Mouse (Mus musculus): ENCODE data around the gene Pgrmc1. TPM values are rescaled to one million over a fixed set of nuclear protein-coding genes. Genes with fewer than 3 reads are reported as not detected.
"Not testable (repeated sequence)": the region's sequence is repeated elsewhere in the genome, so short reads cannot be mapped to it uniquely, and the experiment has no call there.

The Pgrmc1 gene
- polyA plus RNA-seq, 1 experiment from 2014 or later, result 245 TPM

DNA sequence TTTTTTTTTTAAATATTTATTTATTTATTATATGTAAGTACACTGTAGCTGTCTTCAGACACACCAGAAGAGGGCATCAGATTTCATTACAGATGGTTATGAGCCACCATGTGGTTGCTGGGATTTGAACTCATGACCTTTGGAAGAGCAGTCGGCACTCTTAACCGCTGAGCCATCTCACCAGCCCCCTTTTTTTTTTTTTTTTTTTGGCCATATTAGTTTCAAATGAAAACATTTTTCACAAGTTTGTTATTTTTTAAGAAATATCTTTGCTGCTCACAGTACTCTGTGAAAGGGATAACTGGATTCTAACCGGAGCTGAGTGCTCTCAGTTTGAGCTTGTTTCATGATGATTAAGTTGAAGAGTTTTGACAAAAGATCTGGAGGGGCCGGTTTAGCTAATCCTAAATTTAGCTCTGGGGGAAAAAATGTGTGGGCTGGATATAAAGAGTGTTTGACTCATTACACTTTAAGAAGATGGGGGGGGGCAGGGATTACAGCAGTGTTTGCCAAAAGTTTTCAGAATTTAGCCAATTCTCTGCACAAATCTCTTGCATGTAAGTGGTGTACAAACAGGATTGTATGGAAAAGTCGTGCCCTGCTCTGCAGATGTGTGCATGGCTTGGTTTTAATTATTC, 1.4 kb upstream of the Pgrmc1 start:
- WGBS, result 54% methylated on average over 5 of the region's 5 CpGs
- H3K36me3 ChIP-seq (ENCODE audit: control insufficient read depth, insufficient read depth, low read length); H3K27me3 ChIP-seq (ENCODE audit: control insufficient read depth, insufficient read depth, low read length); H3K9ac ChIP-seq (replicated peaks; ENCODE audit: low read depth, low read length); H3K4me3 ChIP-seq (ENCODE audit: low read depth, low read length); H3K9me3 ChIP-seq (ENCODE audit: control insufficient read depth, low read depth, low read length); H3K27ac ChIP-seq (ENCODE audit: low read length); H3K4me1 ChIP-seq (ENCODE audit: control insufficient read depth, insufficient read depth, low read length); ATAC-seq (ENCODE audit: insufficient number of reproducible peaks, insufficient read depth, low FRiP score, low read depth); H3K4me2 ChIP-seq (replicated peaks; ENCODE audit: low read depth, low read length): not testable (repeated sequence)

- 25% methylated on average over 37 of the region's 41 CpGs for WGBS
- ATAC-seq (ENCODE audit: insufficient number of reproducible peaks, insufficient read depth, low FRiP score, low read depth), result peak; percentile 42
- H3K4me3 ChIP-seq (ENCODE audit: low read depth, low read length), result peak overlapping the region; percentile 55
These were observed 394 bp downstream of the Pgrmc1 start for GRCm38 (mm10) chrX:36598390-36598810.

GRCm38 (mm10) chrX:36598861-36599344, 897 bp downstream of the Pgrmc1 start:
- H3K27me3 ChIP-seq (ENCODE audit: control insufficient read depth, insufficient read depth, low read length), result no peaks in the 10 kb centered on the region
- H3K36me3 ChIP-seq (ENCODE audit: control insufficient read depth, insufficient read depth, low read length), result peaks cover 3% of the 10 kb centered on the region; the same call in 1 of the 2 replicates
- ATAC-seq (ENCODE audit: insufficient number of reproducible peaks, insufficient read depth, low FRiP score, low read depth), result 0 out of 2 replicates have a peak, but pooled peaks have one; percentile 35
- peak overlapping the region; percentile 66; the same call in 1 of the 2 replicates for H3K27ac ChIP-seq (ENCODE audit: low read length)
- no peaks in the 10 kb centered on the region for H3K9me3 ChIP-seq (ENCODE audit: control insufficient read depth, low read depth, low read length)
- WGBS, result 28% methylated on average over 14 of the region's 14 CpGs
- H3K4me2 ChIP-seq (replicated peaks; ENCODE audit: low read depth, low read length), result peak overlapping the region; percentile 56
- no peaks in the 10 kb centered on the region for H3K4me1 ChIP-seq (ENCODE audit: control insufficient read depth, insufficient read depth, low read length)
- peak overlapping the region; percentile 55 for H3K4me3 ChIP-seq (ENCODE audit: low read depth, low read length)
- H3K9ac ChIP-seq (replicated peaks; ENCODE audit: low read depth, low read length), result peak overlapping the region; percentile 40

More at GRCm38 (mm10) chrX:36598390-36598810, 394 bp downstream of the Pgrmc1 start:
- Histone ChIP-seq H3K27me3 (ENCODE audit: control insufficient read depth, insufficient read depth, low read length) (no peaks in the 10 kb centered on the region), H3K4me1 (ENCODE audit: control insufficient read depth, insufficient read depth, low read length) (no peaks in the 10 kb centered on the region), H3K9me3 (ENCODE audit: control insufficient read depth, low read depth, low read length) (no peaks in the 10 kb centered on the region), H3K4me2 (replicated peaks; ENCODE audit: low read depth, low read length) (peak overlapping the region; percentile 56), H3K9ac (replicated peaks; ENCODE audit: low read depth, low read length) (peak overlapping the region; percentile 40), H3K27ac (ENCODE audit: low read length) (peak overlapping the region; percentile 66; the same call in 1 of the 2 replicates), H3K36me3 (ENCODE audit: control insufficient read depth, insufficient read depth, low read length) (peaks cover 2% of the 10 kb centered on the region; the same call in 1 of the 2 replicates)

DNA sequence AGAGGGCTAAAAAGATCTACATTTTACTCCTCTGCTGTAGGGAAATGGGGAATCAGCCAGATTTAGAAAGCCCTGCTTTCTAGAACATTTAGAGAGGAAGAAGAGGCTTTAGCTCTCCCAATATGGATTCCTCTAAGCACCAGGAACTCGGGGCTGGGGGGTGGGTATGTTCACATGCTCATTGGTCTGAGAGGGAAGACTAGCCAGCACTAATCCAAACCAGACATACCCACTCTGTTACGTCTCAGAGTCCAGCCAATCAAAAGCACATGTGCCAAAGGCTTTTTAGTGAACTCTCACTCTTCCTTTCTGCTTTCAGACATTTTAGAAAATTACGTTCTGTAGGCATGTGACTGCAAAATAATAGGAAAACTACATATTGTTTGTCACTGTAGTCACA, 1.6 kb downstream of the Pgrmc1 start:
- Histone ChIP-seq H3K9me3 (ENCODE audit: control insufficient read depth, low read depth, low read length) (no peaks in the 10 kb centered on the region), H3K4me1 (ENCODE audit: control insufficient read depth, insufficient read depth, low read length) (no peaks in the 10 kb centered on the region), H3K27me3 (ENCODE audit: control insufficient read depth, insufficient read depth, low read length) (no peaks in the 10 kb centered on the region), H3K9ac (replicated peaks; ENCODE audit: low read depth, low read length) (no peak overlapping the region), H3K4me2 (replicated peaks; ENCODE audit: low read depth, low read length) (peak overlapping the region; percentile 56), H3K36me3 (ENCODE audit: control insufficient read depth, insufficient read depth, low read length) (peaks cover 3% of the 10 kb centered on the region; the same call in 1 of the 2 replicates), H3K27ac (ENCODE audit: low read length) (no peak overlapping the region), H3K4me3 (ENCODE audit: low read depth, low read length) (peak overlapping the region; percentile 55)
- WGBS, result 48% methylated on average over 3 of the region's 3 CpGs
- ATAC-seq (ENCODE audit: insufficient number of reproducible peaks, insufficient read depth, low FRiP score, low read depth), result no peak

- Histone ChIP-seq H3K36me3 (ENCODE audit: control insufficient read depth, insufficient read depth, low read length) (peaks cover 3% of the 10 kb centered on the region; the same call in 1 of the 2 replicates), H3K27me3 (ENCODE audit: control insufficient read depth, insufficient read depth, low read length) (no peaks in the 10 kb centered on the region), H3K27ac (ENCODE audit: low read length) (no peak overlapping the region), H3K9me3 (ENCODE audit: control insufficient read depth, low read depth, low read length) (no peaks in the 10 kb centered on the region), H3K4me1 (ENCODE audit: control insufficient read depth, insufficient read depth, low read length) (no peaks in the 10 kb centered on the region), H3K4me2 (replicated peaks; ENCODE audit: low read depth, low read length) (no peak overlapping the region), H3K4me3 (ENCODE audit: low read depth, low read length) (no peak overlapping the region), H3K9ac (replicated peaks; ENCODE audit: low read depth, low read length) (no peak overlapping the region)
- ATAC-seq (ENCODE audit: insufficient number of reproducible peaks, insufficient read depth, low FRiP score, low read depth), result no peak
- 80% methylated on average over 8 of the region's 8 CpGs for WGBS
These were observed 2.1 kb downstream of the Pgrmc1 start for GRCm38 (mm10) chrX:36600066-36600465.

GRCm38 (mm10) chrX:36602926-36603325, 4.9 kb downstream of the Pgrmc1 start:
- ATAC-seq (ENCODE audit: insufficient number of reproducible peaks, insufficient read depth, low FRiP score, low read depth), result no peak
- Histone ChIP-seq H3K9ac (replicated peaks; ENCODE audit: low read depth, low read length) (no peak overlapping the region), H3K27ac (ENCODE audit: low read length) (no peak overlapping the region), H3K4me2 (replicated peaks; ENCODE audit: low read depth, low read length) (no peak overlapping the region), H3K4me3 (ENCODE audit: low read depth, low read length) (no peak overlapping the region), H3K9me3 (ENCODE audit: control insufficient read depth, low read depth, low read length) (no peaks in the 10 kb centered on the region), H3K36me3 (ENCODE audit: control insufficient read depth, insufficient read depth, low read length) (peaks cover 3% of the 10 kb centered on the region; the same call in 1 of the 2 replicates), H3K4me1 (ENCODE audit: control insufficient read depth, insufficient read depth, low read length) (no peaks in the 10 kb centered on the region), H3K27me3 (ENCODE audit: control insufficient read depth, insufficient read depth, low read length) (no peaks in the 10 kb centered on the region)
- whole genome bisulfite sequencing, result 81% methylated on average over 2 of the region's 2 CpGs

DNA sequence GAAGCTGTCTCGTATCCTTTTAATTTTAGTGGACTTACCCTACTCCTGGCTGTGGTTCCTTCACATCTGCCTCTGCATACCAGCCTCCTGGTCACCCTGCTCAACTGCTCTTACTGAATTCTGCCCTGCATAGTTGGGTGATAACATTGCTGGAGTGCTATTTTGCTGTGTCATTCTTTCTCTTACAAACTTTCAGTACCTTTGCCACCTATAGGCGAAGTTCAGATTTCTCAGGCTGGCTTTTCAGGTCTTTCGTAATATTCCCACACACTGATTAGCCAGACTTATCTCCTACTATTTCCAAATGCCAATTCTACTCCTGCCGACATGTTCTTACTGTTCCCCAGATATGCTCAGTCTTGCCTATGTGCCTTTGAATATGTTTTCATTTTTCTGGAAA, 6.0 kb downstream of the Pgrmc1 start:
- Histone ChIP-seq H3K9me3 (ENCODE audit: control insufficient read depth, low read depth, low read length) (no peaks in the 10 kb centered on the region), H3K27me3 (ENCODE audit: control insufficient read depth, insufficient read depth, low read length) (no peaks in the 10 kb centered on the region), H3K4me1 (ENCODE audit: control insufficient read depth, insufficient read depth, low read length) (no peaks in the 10 kb centered on the region), H3K36me3 (ENCODE audit: control insufficient read depth, insufficient read depth, low read length) (peaks cover 3% of the 10 kb centered on the region; the same call in 1 of the 2 replicates), H3K9ac (replicated peaks; ENCODE audit: low read depth, low read length) (no peak overlapping the region), H3K4me2 (replicated peaks; ENCODE audit: low read depth, low read length) (no peak overlapping the region), H3K27ac (ENCODE audit: low read length) (no peak overlapping the region), H3K4me3 (ENCODE audit: low read depth, low read length) (no peak overlapping the region)
- no peak for ATAC-seq (ENCODE audit: insufficient number of reproducible peaks, insufficient read depth, low FRiP score, low read depth)
- WGBS, result 89% methylated on average over 4 of the region's 4 CpGs

- H3K4me1 ChIP-seq (ENCODE audit: control insufficient read depth, insufficient read depth, low read length), result no peaks in the 10 kb centered on the region
- H3K36me3 ChIP-seq (ENCODE audit: control insufficient read depth, insufficient read depth, low read length), result no peaks in the 10 kb centered on the region; the same call in 1 of the 2 replicates
- no peaks in the 10 kb centered on the region for H3K27me3 ChIP-seq (ENCODE audit: control insufficient read depth, insufficient read depth, low read length)
- no peak for ATAC-seq (ENCODE audit: insufficient number of reproducible peaks, insufficient read depth, low FRiP score, low read depth)
- H3K9me3 ChIP-seq (ENCODE audit: control insufficient read depth, low read depth, low read length), result no peaks in the 10 kb centered on the region
- no peak overlapping the region for H3K4me2 ChIP-seq (replicated peaks; ENCODE audit: low read depth, low read length)
- 85% methylated on average over 2 of the region's 2 CpGs for WGBS
- H3K4me3 ChIP-seq (ENCODE audit: low read depth, low read length), result no peak overlapping the region
- H3K9ac ChIP-seq (replicated peaks; ENCODE audit: low read depth, low read length), result no peak overlapping the region
- H3K27ac ChIP-seq (ENCODE audit: low read length), result no peak overlapping the region
These were observed 11.1 kb downstream of the Pgrmc1 start for GRCm38 (mm10) chrX:36609117-36609516.
